Mouse (Mus musculus) embryonic facial prominence, embryonic 15.5 days (tissue): Measurements from ENCODE around the gene Trpd52l3. TPM values are rescaled to one million over a fixed set of nuclear protein-coding genes. Genes with fewer than 3 reads are reported as not detected.
"Not testable (repeated sequence)": the region's sequence is repeated elsewhere in the genome, so short reads cannot be mapped to it uniquely, and the experiment has no call there.

Experiments used
- ATAC-seq: fragments of 200-750 bp; cut with Nextera tagmentation; 2 replicates; pipeline ENCODE4 v1.8.0; 2017; ENCODE audit warnings: low read depth, moderate TSS enrichment; ENCODE audit not compliant: insufficient number of reproducible peaks, low FRiP score, low TSS enrichment
- H3K27ac ChIP-seq: fragments of 300-500 bp; sonication (generic); replicated peaks from 2 replicates; pipeline ENCODE4 v1.5.1; 2015; ENCODE audit warnings: mild to moderate bottlenecking, inconsistent platforms
- H3K27me3 ChIP-seq: fragments of 300-500 bp; sonication (generic); 2 replicates; pipeline ENCODE4 v1.6.1; 2015; ENCODE audit warnings: inconsistent platforms
- H3K36me3 ChIP-seq: fragments of 300-500 bp; sonication (generic); 2 replicates; pipeline ENCODE4 v1.6.1; 2015; ENCODE audit warnings: mild to moderate bottlenecking, inconsistent platforms
- H3K4me1 ChIP-seq: fragments of 300-500 bp; sonication (generic); 2 replicates; pipeline ENCODE4 v1.6.1; 2015; ENCODE audit warnings: inconsistent platforms
- H3K4me2 ChIP-seq: fragments of 300-500 bp; sonication (generic); replicated peaks from 2 replicates; pipeline ENCODE4 v1.6.1; 2015; ENCODE audit warnings: mild to moderate bottlenecking, inconsistent platforms
- H3K4me3 ChIP-seq: fragments of 300-500 bp; sonication (generic); replicated peaks from 2 replicates; pipeline ENCODE4 v1.5.1; 2015; ENCODE audit warnings: mild to moderate bottlenecking, inconsistent platforms
- H3K9ac ChIP-seq: fragments of 300-500 bp; sonication (generic); 2 replicates; pipeline ENCODE4 v1.6.1; 2015; ENCODE audit warnings: inconsistent platforms
- H3K9me3 ChIP-seq: fragments of 300-500 bp; sonication (generic); replicated peaks from 2 replicates; pipeline ENCODE4 v1.6.1; 2016; ENCODE audit warnings: inconsistent platforms
- WGBS: fragments of 180-500 bp; shearing (Covaris S2); methylation state at CpG from one replicate; pipeline ENCODE4 v1.1.7; 2015; 5-methylcytosine and 5-hydroxymethylcytosine counted together
- polyA plus RNA-seq: library from polyadenylated mRNA; unstranded; fragments of >200 nt; fragmentation: Nextera tagmentation; extraction: Ambion mirVana; gene quantifications from 2 replicates; pipeline ENCODE4 v1.2.1, GENCODE M21; 2015

Gene Trpd52l3
- polyA plus RNA-seq, 1 experiment from 2014 or later: not detected

DNA sequence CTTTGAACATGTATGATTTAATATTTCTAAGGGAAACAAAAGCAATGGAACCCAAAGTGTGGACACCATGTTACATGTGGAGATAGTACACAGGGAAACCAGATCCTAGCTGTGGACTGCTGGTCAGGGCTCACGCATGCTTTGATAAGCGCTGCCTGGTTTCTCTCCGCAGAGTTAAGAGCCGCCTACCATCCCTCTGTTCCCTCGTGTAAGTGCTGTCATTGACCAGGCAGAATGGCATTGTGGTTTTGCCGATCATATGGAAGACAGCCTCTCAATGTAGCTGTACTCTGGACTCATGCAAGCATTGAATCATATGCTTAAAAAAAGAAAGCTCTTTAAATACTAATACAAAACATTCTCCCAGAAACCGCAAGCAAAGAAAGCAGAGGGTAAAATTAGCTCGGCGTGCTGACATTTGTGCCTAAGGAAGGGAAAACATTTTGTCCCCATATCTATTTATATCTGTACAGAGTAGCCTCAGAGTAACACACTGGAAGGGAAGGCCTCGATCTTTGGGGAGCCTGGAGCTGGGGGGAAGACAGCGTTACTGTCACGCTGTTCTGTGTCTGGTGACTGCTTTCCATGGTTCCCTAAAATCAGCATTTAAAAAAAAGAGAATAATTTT is 17.0 kb upstream of the Trpd52l3 start:
- Histone ChIP-seq H3K27ac (peak overlapping the region; percentile 65; the same call in 1 of the 2 replicates), H3K27me3 (no peaks in the 10 kb centered on the region), H3K4me3 (no peak overlapping the region), H3K4me2 (no peak overlapping the region), H3K9me3 (no peaks in the 10 kb centered on the region), H3K9ac (no peak overlapping the region), H3K4me1 (no peaks in the 10 kb centered on the region), H3K36me3 (no peaks in the 10 kb centered on the region)
- WGBS: 52% methylated on average over 12 of the region's 12 CpGs
- ATAC-seq: no peak

DNA sequence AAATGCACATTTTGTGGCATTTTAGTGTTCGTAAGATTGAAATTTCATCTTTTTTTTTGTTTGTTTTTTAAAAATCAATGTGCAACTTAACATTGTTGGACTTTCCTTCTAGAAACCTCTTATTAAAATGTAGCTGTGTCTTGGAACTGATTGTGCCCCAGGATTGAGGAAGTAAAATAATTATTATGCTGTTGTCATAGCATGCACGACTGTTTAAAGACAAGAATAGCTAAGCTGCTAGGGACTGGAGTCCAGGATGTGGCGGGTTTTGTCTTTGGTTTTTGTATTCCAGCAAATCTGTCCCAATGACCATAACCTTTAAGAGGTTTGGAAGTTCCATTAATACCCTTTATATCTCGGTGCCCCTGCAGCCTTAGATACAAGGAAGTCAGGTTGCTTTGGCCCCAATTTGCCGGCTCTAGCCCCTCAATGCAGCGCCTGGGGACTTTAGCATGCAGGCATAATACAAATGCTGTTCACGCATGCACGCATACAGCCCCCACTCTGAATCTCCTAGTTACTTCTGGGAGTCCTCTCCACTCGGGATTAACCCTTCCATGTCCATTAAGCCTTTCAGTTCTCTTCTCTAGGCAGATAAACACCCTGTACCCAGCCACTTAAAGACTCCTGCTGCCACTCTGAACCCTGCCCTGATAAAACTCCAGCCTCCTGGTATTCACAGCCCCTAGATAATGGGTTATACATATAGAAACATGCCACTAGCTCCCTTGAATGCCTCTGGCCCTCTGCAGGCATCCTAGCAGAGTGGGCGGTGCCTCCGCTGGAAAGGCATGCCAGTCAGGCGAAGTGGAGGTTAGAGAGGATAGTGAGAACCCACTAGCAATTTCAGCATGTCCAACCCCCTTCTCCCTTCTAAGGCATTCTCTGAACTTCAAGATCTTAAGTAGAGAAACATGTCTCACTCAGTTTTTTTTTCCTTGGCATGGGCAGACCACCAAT is 2.9 kb upstream of the Trpd52l3 start:
- ATAC-seq: no peak
- H3K27ac ChIP-seq: no peak overlapping the region
- WGBS: 63% methylated on average over 12 of the region's 12 CpGs
- H3K4me3 ChIP-seq: no peak overlapping the region
- H3K4me2 ChIP-seq: no peak overlapping the region
- H3K9ac ChIP-seq: no peak overlapping the region
- no peaks in the 10 kb centered on the region for H3K9me3 ChIP-seq
- H3K4me1 ChIP-seq: no peaks in the 10 kb centered on the region
- no peaks in the 10 kb centered on the region for H3K36me3 ChIP-seq
- H3K27me3 ChIP-seq: no peaks in the 10 kb centered on the region

DNA sequence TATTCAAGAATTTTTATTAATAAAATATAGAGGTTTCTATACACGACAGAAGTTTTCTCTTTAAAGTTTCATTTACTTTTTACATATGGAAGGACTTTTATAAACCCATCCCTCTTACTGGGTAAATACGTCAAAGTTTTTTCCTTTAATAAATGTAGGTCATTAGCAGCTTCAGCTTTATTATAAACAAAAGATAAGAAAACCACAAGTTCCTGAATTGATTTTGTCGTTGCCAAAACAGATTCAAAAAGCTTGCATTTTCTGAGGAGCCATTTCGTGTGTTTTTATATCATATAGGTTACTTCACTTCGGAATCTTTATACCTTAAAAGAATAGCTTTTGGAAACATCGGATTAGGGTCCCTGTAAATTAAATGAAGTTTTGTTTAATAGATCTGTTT is 2.0 kb upstream of the Trpd52l3 start:
- WGBS: 83% methylated on average over 6 of the region's 6 CpGs
- Histone ChIP-seq H3K9ac (no peak overlapping the region), H3K4me3 (no peak overlapping the region), H3K27ac (no peak overlapping the region), H3K36me3 (no peaks in the 10 kb centered on the region), H3K9me3 (no peaks in the 10 kb centered on the region), H3K4me1 (no peaks in the 10 kb centered on the region), H3K27me3 (no peaks in the 10 kb centered on the region), H3K4me2 (no peak overlapping the region)
- ATAC-seq: no peak

DNA sequence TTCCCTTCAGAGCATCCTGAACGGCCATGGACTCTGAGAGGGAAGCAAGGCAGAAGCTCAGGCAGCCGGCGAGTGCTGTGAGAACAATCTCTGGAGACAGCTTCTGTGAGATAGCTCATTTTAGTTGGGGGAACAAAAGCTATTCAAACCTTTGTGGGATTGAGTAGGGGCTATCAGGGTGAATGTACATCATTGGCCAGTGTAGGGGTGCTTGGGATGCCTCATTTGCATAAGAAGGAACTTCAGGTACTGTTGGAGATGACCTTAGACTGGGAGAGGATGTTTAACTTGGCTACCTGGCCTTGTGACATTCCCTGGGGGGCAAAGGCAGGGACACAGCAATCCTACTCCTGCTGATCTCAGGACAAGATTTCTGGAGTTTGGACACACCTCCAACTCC is 2.8 kb downstream of the Trpd52l3 start:
- Histone ChIP-seq H3K9ac (no peak overlapping the region), H3K9me3 (no peaks in the 10 kb centered on the region), H3K4me3 (no peak overlapping the region), H3K36me3 (no peaks in the 10 kb centered on the region), H3K27me3 (no peaks in the 10 kb centered on the region), H3K27ac (no peak overlapping the region), H3K4me2 (no peak overlapping the region), H3K4me1 (0 out of 2 replicates have a peak, but pooled peaks cover 4% of the 10 kb centered on the region)
- WGBS: 73% methylated on average over 3 of the region's 3 CpGs
- no peak for ATAC-seq

GRCm38 (mm10) chr19:30010520-30011296 is 7.1 kb downstream of the Trpd52l3 start:
- H3K27ac ChIP-seq: no peak overlapping the region
- 57% methylated on average over 13 of the region's 13 CpGs for WGBS
- no peaks in the 10 kb centered on the region for H3K36me3 ChIP-seq
- H3K27me3 ChIP-seq: no peaks in the 10 kb centered on the region
- no peak for ATAC-seq
- H3K4me3 ChIP-seq: no peak overlapping the region
- 0 out of 2 replicates have a peak, but pooled peaks cover 4% of the 10 kb centered on the region for H3K4me1 ChIP-seq
- no peak overlapping the region for H3K9ac ChIP-seq
- no peaks in the 10 kb centered on the region for H3K9me3 ChIP-seq
- peak overlapping the region; percentile 17; the same call in 1 of the 2 replicates for H3K4me2 ChIP-seq

- ATAC-seq: no peak
- no peaks in the 10 kb centered on the region for H3K36me3 ChIP-seq
- H3K4me3 ChIP-seq: no peak overlapping the region
- H3K4me2 ChIP-seq: no peak overlapping the region
- no peaks in the 10 kb centered on the region for H3K27me3 ChIP-seq
- no peaks in the 10 kb centered on the region for H3K9me3 ChIP-seq
- H3K4me1 ChIP-seq: 0 out of 2 replicates have a peak, but pooled peaks cover 4% of the 10 kb centered on the region
- WGBS: 81% methylated on average over 3 of the region's 3 CpGs
- no peak overlapping the region for H3K9ac ChIP-seq
- no peak overlapping the region for H3K27ac ChIP-seq
These were observed 10.7 kb downstream of the Trpd52l3 start for GRCm38 (mm10) chr19:30014331-30014730.

DNA sequence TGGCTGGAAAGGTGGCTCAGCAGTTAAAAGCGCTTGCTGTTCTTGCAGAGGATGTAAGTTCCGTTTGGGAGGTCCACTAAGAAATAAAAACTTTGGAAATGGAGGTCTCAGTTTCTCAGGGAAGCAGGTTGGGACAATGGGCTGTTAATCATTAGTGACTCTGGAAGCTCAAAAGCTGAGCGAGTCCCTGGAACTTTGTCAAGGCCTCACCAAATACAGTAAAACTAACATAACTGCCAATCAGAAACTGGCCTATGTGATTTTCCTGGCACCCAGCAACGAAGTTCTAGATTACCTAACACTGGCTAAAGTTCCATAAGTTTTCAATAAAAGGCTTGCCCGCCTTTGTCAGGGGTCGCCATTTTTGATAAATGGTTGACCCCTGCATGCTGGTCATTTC is 12.6 kb downstream of the Trpd52l3 start:
- no peak overlapping the region for H3K4me2 ChIP-seq
- H3K4me1 ChIP-seq: no peaks in the 10 kb centered on the region
- H3K36me3 ChIP-seq: no peaks in the 10 kb centered on the region
- no peaks in the 10 kb centered on the region for H3K27me3 ChIP-seq
- no peak for ATAC-seq
- no peak overlapping the region for H3K4me3 ChIP-seq
- no peaks in the 10 kb centered on the region for H3K9me3 ChIP-seq
- whole genome bisulfite sequencing: 72% methylated on average over 6 of the region's 6 CpGs
- H3K9ac ChIP-seq: no peak overlapping the region
- no peak overlapping the region for H3K27ac ChIP-seq

DNA sequence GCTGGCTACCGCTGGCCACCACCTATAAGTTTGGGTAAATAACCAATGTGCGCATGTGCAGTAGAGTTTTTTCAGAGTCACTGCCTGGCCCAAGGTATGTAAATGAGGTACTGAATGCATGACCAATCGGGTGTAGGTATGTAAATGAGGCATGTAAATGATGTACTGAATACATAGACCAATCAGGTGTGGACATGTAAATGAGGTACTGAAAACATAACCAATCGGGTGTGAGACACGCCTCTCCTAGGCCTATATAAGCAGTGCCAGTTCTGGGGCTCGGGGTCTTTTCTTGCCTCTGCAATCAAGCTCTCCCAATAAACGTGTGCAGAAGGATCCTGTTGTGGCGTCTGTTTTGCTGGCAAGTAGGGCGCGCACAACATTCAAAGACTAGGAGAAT is 19.8 kb downstream of the Trpd52l3 start:
- not testable (repeated sequence) for H3K27me3 ChIP-seq, H3K4me1 ChIP-seq, H3K9me3 ChIP-seq, H3K4me3 ChIP-seq, H3K4me2 ChIP-seq, H3K27ac ChIP-seq, H3K9ac ChIP-seq, ATAC-seq, H3K36me3 ChIP-seq
- WGBS: 95% methylated on average over 10 of the region's 10 CpGs

GRCm38 (mm10) chr19:30029002-30029710 is 25.6 kb downstream of the Trpd52l3 start:
- Histone ChIP-seq H3K4me2 (peak overlapping the region; percentile 75; the same call in 1 of the 2 replicates), H3K4me3 (peak overlapping the region; percentile 98; the same call in 1 of the 2 replicates), H3K27ac (no peak overlapping the region; the same call in 1 of the 2 replicates), H3K27me3 (no peaks in the 10 kb centered on the region), H3K9me3 (no peaks in the 10 kb centered on the region), H3K9ac (peak overlapping the region; percentile 99; the same call in 1 of the 2 replicates), H3K4me1 (peaks cover 12% of the 10 kb centered on the region), H3K36me3 (no peaks in the 10 kb centered on the region)
- no peak for ATAC-seq
- WGBS: 56% methylated on average over 11 of the region's 11 CpGs

- WGBS: 1% methylated on average over 70 of the region's 74 CpGs
- peak within 1 kb of the TSS; percentile 75 for H3K4me2 ChIP-seq
- H3K9me3 ChIP-seq: no peaks in the 10 kb centered on the region
- peak; percentile 97 for ATAC-seq
- no peaks in the 10 kb centered on the region for H3K27me3 ChIP-seq
- no peaks in the 10 kb centered on the region for H3K36me3 ChIP-seq
- H3K9ac ChIP-seq: peak within 1 kb of the TSS; percentile 99
- peaks cover 17% of the 10 kb centered on the region for H3K4me1 ChIP-seq
- peak within 1 kb of the TSS; percentile 98 for H3K4me3 ChIP-seq
- H3K27ac ChIP-seq: peak within 1 kb of the TSS; percentile 96
These were observed 26.5 kb downstream of the Trpd52l3 start, which contains the start of gene Uhrf2 for GRCm38 (mm10) chr19:30029894-30030635. Gene Uhrf2, plus strand, starts transcription at chr19:30030513.
